Mouse (Mus musculus) liver, embryonic 14.5 days (tissue): ENCODE data around the gene Sqstm1. TPM values are rescaled to one million over a fixed set of nuclear protein-coding genes. Genes with fewer than 3 reads are reported as not detected.
A peak's percentile ranks its signal among the peaks of the same experiment; 100 is the strongest.

ENCODE experiments used
- ATAC-seq: fragments of 200-750 bp; cut with Nextera tagmentation; 2 replicates; pipeline ENCODE4 v1.8.0; 2017; ENCODE audit warnings: moderate number of reproducible peaks, mild to moderate bottlenecking, moderate library complexity; ENCODE audit not compliant: insufficient read depth
- DNase-seq, 3 experiments: peaks; one replicate each; pipeline ENCODE4 v3.0.0-alpha.2; 2012 to 2013; ENCODE audit warnings: low read depth in 3 of 3, low spot score in 3 of 3
- H3K27ac ChIP-seq: fragments of 300-500 bp; sonication (generic); 2 replicates; pipeline ENCODE4 v1.5.1; 2014; ENCODE audit warnings: moderate library complexity, mild to moderate bottlenecking, control low read depth, inconsistent platforms
- H3K27me3 ChIP-seq: fragments of 300-500 bp; sonication (generic); 2 replicates; pipeline ENCODE4 v1.6.1; 2014; ENCODE audit warnings: mild to moderate bottlenecking, low read length, moderate library complexity; ENCODE audit not compliant: control insufficient read depth, insufficient read depth
- H3K36me3 ChIP-seq: fragments of 300-500 bp; sonication (generic); replicated peaks from 2 replicates; pipeline ENCODE4 v1.6.1; 2014; ENCODE audit warnings: low read depth; ENCODE audit not compliant: control insufficient read depth, insufficient read depth
- H3K4me1 ChIP-seq, 2 experiments: fragments of 200-500 bp in 1 of 2; fragments of 300-500 bp in 1 of 2; sonication (generic) in 1 of 2; replicated peaks; 2 replicates each; pipeline ENCODE4 v1.6.1; 2012 to 2014; ENCODE audit warnings: antibody characterized with exemption in 1 of 2, inconsistent platforms in 1 of 2, low read length in 1 of 2; ENCODE audit not compliant: control insufficient read depth in 2 of 2, insufficient read depth in 2 of 2
- H3K4me2 ChIP-seq: fragments of 300-500 bp; sonication (generic); 2 replicates; pipeline ENCODE4 v1.6.1; 2014; ENCODE audit warnings: low read depth, mild to moderate bottlenecking, control low read depth, moderate library complexity
- H3K4me3 ChIP-seq, 2 experiments: fragments of 200-500 bp in 1 of 2; fragments of 300-500 bp in 1 of 2; sonication (generic) in 1 of 2; 2 replicates each; pipeline ENCODE4 v1.5.1; 2012 to 2014; ENCODE audit warnings: low read depth in 2 of 2, low read length in 2 of 2, mild to moderate bottlenecking in 2 of 2, control low read depth in 1 of 2, inconsistent platforms in 1 of 2, moderate library complexity in 1 of 2; ENCODE audit not compliant: insufficient read depth in 1 of 2
- H3K9ac ChIP-seq: fragments of 300-500 bp; sonication (generic); replicated peaks from 2 replicates; pipeline ENCODE4 v1.6.1; 2014; ENCODE audit warnings: mild to moderate bottlenecking, control low read depth, moderate library complexity
- H3K9me3 ChIP-seq: fragments of 300-500 bp; sonication (generic); 2 replicates; pipeline ENCODE4 v1.6.1; 2016; ENCODE audit warnings: low read length, mixed read lengths; ENCODE audit not compliant: control insufficient read depth
- CTCF ChIP-seq: IDR thresholded peaks from 2 replicates; pipeline ENCODE4 v1.5.1; 2016; ENCODE audit warnings: antibody characterized with exemption, low read depth, control low read depth
- EP300 ChIP-seq: IDR thresholded peaks from 2 replicates; pipeline ENCODE4 v1.6.1; 2016; ENCODE audit warnings: antibody characterized with exemption, low read depth
- WGBS: fragments of 180-500 bp; shearing (Covaris S2); extraction: QIAGEN DNeasy Blood & Tissue Kit; methylation state at CpG from one replicate; pipeline ENCODE4 v1.1.7; 2014; ENCODE audit not compliant: insufficient replicate concordance; 5-methylcytosine and 5-hydroxymethylcytosine counted together
- polyA plus RNA-seq, 2 experiments: library from polyadenylated mRNA; depleted of rRNA in 1 of 2; stranded (reverse) in 1 of 2; unstranded in 1 of 2; fragments of >200 nt; fragmentation: Nextera tagmentation in 1 of 2; extraction: Ambion mirVana in 1 of 2; gene quantifications; 2 replicates each; pipeline versions ENCODE4 v1.2.1 to v1.2.3; 2012 to 2014

Sqstm1 gene
- polyA plus RNA-seq, 2 experiments = 43.7 to 103 TPM

- no peaks in the 10 kb centered on the region for H3K9me3 ChIP-seq
- H3K36me3 ChIP-seq = peaks cover 32% of the 10 kb centered on the region
- peak overlapping the region; percentile 59 for H3K9ac ChIP-seq
- peak; percentile 92 for ATAC-seq
- no peaks in the 10 kb centered on the region; the same call in 1 of the 2 replicates for H3K27me3 ChIP-seq
- peaks cover 23 to 25% of the 10 kb centered on the region in 2 experiments for H3K4me1 ChIP-seq
- no peak overlapping the region for H3K27ac ChIP-seq
- peak; percentile 79 to 82 (median 80) for DNase-seq
- under 1% methylated on average over 25 of the region's 27 CpGs for WGBS
- peak overlapping the region; percentile 100 for H3K4me2 ChIP-seq
- TF ChIP-seq EP300 (no peak), CTCF (peak; percentile 74)
- H3K4me3 ChIP-seq = peak overlapping the region; percentile 62 to 77
Observed at GRCm38 (mm10) chr11:50236540-50236936, 25.9 kb upstream of the Sqstm1 start.

GRCm38 (mm10) chr11:50234606-50235005 lies 24.0 kb upstream of the Sqstm1 start:
- no peak overlapping the region for H3K4me2 ChIP-seq
- DNase-seq = no peak
- H3K4me3 ChIP-seq = no peak overlapping the region
- no peaks in the 10 kb centered on the region for H3K9me3 ChIP-seq
- no peak overlapping the region for H3K27ac ChIP-seq
- H3K4me1 ChIP-seq = peaks cover 23% of the 10 kb centered on the region in 2 experiments
- peaks cover 37% of the 10 kb centered on the region for H3K36me3 ChIP-seq
- 91% methylated on average over 25 of the region's 25 CpGs for WGBS
- no peaks in the 10 kb centered on the region; the same call in 1 of the 2 replicates for H3K27me3 ChIP-seq
- no peak for TF ChIP-seq EP300
- no peak for TF ChIP-seq CTCF
- no peak for ATAC-seq
- no peak overlapping the region for H3K9ac ChIP-seq

- H3K27ac ChIP-seq = no peak overlapping the region
- H3K4me2 ChIP-seq = no peak overlapping the region
- H3K4me1 ChIP-seq = peaks cover 22 to 23% of the 10 kb centered on the region in 2 experiments
- no peak overlapping the region for H3K9ac ChIP-seq
- H3K36me3 ChIP-seq = peaks cover 37% of the 10 kb centered on the region
- H3K27me3 ChIP-seq = no peaks in the 10 kb centered on the region; the same call in 1 of the 2 replicates
- H3K4me3 ChIP-seq = no peak overlapping the region
- no peak for ATAC-seq
- 77% methylated on average over 11 of the region's 11 CpGs for WGBS
- no peak for TF ChIP-seq EP300
- TF ChIP-seq CTCF = peak; percentile 69
- no peak for DNase-seq
- no peaks in the 10 kb centered on the region for H3K9me3 ChIP-seq
Observed at GRCm38 (mm10) chr11:50233993-50234392, 23.4 kb upstream of the Sqstm1 start.

- no peak overlapping the region for H3K4me2 ChIP-seq
- DNase-seq (no peak), ATAC-seq (no peak)
- no peak for TF ChIP-seq CTCF
- 72% methylated on average over 13 of the region's 13 CpGs for WGBS
- H3K27me3 ChIP-seq = no peaks in the 10 kb centered on the region; the same call in 1 of the 2 replicates
- H3K4me1 ChIP-seq = peaks cover 12 to 17% of the 10 kb centered on the region in 2 experiments
- no peak overlapping the region for H3K4me3 ChIP-seq
- peaks cover 37% of the 10 kb centered on the region for H3K36me3 ChIP-seq
- no peak overlapping the region for H3K9ac ChIP-seq
- H3K9me3 ChIP-seq = no peaks in the 10 kb centered on the region
- H3K27ac ChIP-seq = no peak overlapping the region
Observed at GRCm38 (mm10) chr11:50233022-50233421, 22.4 kb upstream of the Sqstm1 start.

GRCm38 (mm10) chr11:50231411-50231810 lies 20.8 kb upstream of the Sqstm1 start:
- no peak overlapping the region for H3K9ac ChIP-seq
- no peaks in the 10 kb centered on the region for H3K9me3 ChIP-seq
- no peak overlapping the region for H3K27ac ChIP-seq
- no peak for ATAC-seq
- H3K4me1 ChIP-seq = peaks cover 10 to 12% of the 10 kb centered on the region in 2 experiments
- peak overlapping the region; percentile 34; the same call in 1 of the 2 replicates for H3K4me2 ChIP-seq
- no peak overlapping the region for H3K4me3 ChIP-seq
- DNase-seq = peak; percentile 64 to 68 (median 66)
- 34% methylated on average over 8 of the region's 8 CpGs for WGBS
- H3K36me3 ChIP-seq = peaks cover 37% of the 10 kb centered on the region
- TF ChIP-seq EP300 (no peak), CTCF (peak; percentile 78)
- H3K27me3 ChIP-seq = no peaks in the 10 kb centered on the region
